In the genomic region with DNA sequence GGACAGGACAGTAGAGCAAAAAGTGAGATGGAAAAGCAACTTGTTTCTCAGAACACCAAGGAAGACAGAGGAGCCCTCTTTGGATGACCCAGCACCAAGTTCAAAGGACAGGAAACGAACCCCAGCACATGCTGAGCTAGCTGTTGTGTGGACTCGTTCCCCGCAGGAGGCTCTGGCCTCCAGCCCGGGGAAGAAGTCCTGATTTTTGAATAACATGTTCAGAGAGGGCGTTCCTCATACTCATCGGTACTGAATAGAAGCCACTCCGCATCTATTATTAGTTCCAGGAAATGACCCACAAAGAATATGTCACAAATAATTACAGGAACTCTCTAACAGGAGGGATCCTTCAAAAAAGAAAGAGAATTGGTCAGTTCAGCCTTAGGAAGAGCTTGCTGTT, we compare ENCODE assay signal across 8 mouse cellular contexts. TPM values are rescaled to one million over a fixed set of nuclear protein-coding genes. Genes with fewer than 3 reads are reported as not detected.
DNase-seq lines count a peak whose midpoint lies in the region; ATAC-seq and TF ChIP-seq lines count a peak whose summit lies in the region.

No protein-coding gene starts in this region.

- H3K9me3 ChIP-seq in intestine, embryonic 16.5 days (ENCODE audit: control insufficient read depth, low read length) = no peaks in the 10 kb centered on the region
- H3K9me3 ChIP-seq in intestine, postnatal 0 days (ENCODE audit: control insufficient read depth) = no peaks in the 10 kb centered on the region
- no peaks in the 10 kb centered on the region for H3K9me3 ChIP-seq in hindbrain, embryonic 12.5 days (replicated peaks)

- DNase-seq in kidney, adult 18-20 months = peak; percentile 50
- DNase-seq in lung, postnatal 36 days = peak; percentile 26
- DNase-seq in T-cell, adult 2 months (ENCODE audit: low spot score) = no peak

- H3K36me3 ChIP-seq in intestine, embryonic 16.5 days (ENCODE audit: control insufficient read depth, insufficient read depth, low read length) = no peaks in the 10 kb centered on the region
- no peaks in the 10 kb centered on the region for H3K36me3 ChIP-seq in intestine, postnatal 0 days (ENCODE audit: control insufficient read depth, insufficient read depth)
- H3K36me3 ChIP-seq in hindbrain, embryonic 12.5 days = no peaks in the 10 kb centered on the region

- H3K4me3 ChIP-seq in intestine, embryonic 16.5 days (ENCODE audit: low read length) = no peak overlapping the region
- H3K4me3 ChIP-seq in intestine, postnatal 0 days (ENCODE audit: low read depth, low read length) = no peak overlapping the region
- H3K4me3 ChIP-seq in brown adipose tissue, adult 24 weeks (ENCODE audit: insufficient read depth, low read depth, low read length) = no peak overlapping the region
- H3K4me3 ChIP-seq in hindbrain, embryonic 12.5 days = no peak overlapping the region

- H3K27ac ChIP-seq in intestine, embryonic 16.5 days (ENCODE audit: low read length) = no peak overlapping the region; the same call in 1 of the 2 replicates
- no peak overlapping the region for H3K27ac ChIP-seq in intestine, postnatal 0 days (ENCODE audit: low read depth, low read length)
- H3K27ac ChIP-seq in brown adipose tissue, adult 24 weeks (replicated peaks; ENCODE audit: low read depth, low read length) = peak overlapping the region; percentile 85
- no peak overlapping the region for H3K27ac ChIP-seq in hindbrain, embryonic 12.5 days

- ATAC-seq in intestine, embryonic 16.5 days = peak; percentile 21; the same call in 1 of the 2 replicates
- no peak for ATAC-seq in intestine, postnatal 0 days
- ATAC-seq in erythroblast, adult 5-6 weeks (replicated peaks; ENCODE audit: low FRiP score, poor library complexity, severe bottlenecking) = no peak
- no peak for ATAC-seq in hindbrain, embryonic 12.5 days (ENCODE audit: low FRiP score)

- H3K9ac ChIP-seq in intestine, embryonic 16.5 days (ENCODE audit: low read depth, low read length) = no peak overlapping the region
- no peak overlapping the region for H3K9ac ChIP-seq in intestine, postnatal 0 days (ENCODE audit: low read depth, low read length)
- no peak overlapping the region for H3K9ac ChIP-seq in hindbrain, embryonic 12.5 days

- 47% methylated on average over 7 of the region's 7 CpGs for WGBS in intestine, embryonic 16.5 days
- WGBS in intestine, postnatal 0 days = 43% methylated on average over 7 of the region's 7 CpGs
- 29% methylated on average over 7 of the region's 7 CpGs for WGBS in hindbrain, embryonic 12.5 days

- no peak overlapping the region for H3K4me2 ChIP-seq in intestine, embryonic 16.5 days (ENCODE audit: low read depth, low read length)
- H3K4me2 ChIP-seq in intestine, postnatal 0 days (replicated peaks; ENCODE audit: low read depth) = no peak overlapping the region
- no peak overlapping the region for H3K4me2 ChIP-seq in hindbrain, embryonic 12.5 days (replicated peaks)

- H3K27me3 ChIP-seq in intestine, embryonic 16.5 days (replicated peaks; ENCODE audit: control insufficient read depth, insufficient read depth, low read length) = no peaks in the 10 kb centered on the region
- no peaks in the 10 kb centered on the region for H3K27me3 ChIP-seq in intestine, postnatal 0 days (replicated peaks; ENCODE audit: control insufficient read depth, insufficient read depth, low read length)
- no peaks in the 10 kb centered on the region for H3K27me3 ChIP-seq in hindbrain, embryonic 12.5 days

- H3K4me1 ChIP-seq in intestine, embryonic 16.5 days (ENCODE audit: control insufficient read depth, insufficient read depth, low read length) = no peaks in the 10 kb centered on the region
- no peaks in the 10 kb centered on the region for H3K4me1 ChIP-seq in intestine, postnatal 0 days (replicated peaks; ENCODE audit: control insufficient read depth, insufficient read depth, low read length)
- peaks cover 6% of the 10 kb centered on the region; the same call in 1 of the 2 replicates for H3K4me1 ChIP-seq in brown adipose tissue, adult 24 weeks (ENCODE audit: control insufficient read depth, insufficient read depth, insufficient read length, low read length)
- H3K4me1 ChIP-seq in hindbrain, embryonic 12.5 days = peaks cover 8% of the 10 kb centered on the region

- no peak for TF ChIP-seq CTCF in intestine, postnatal 0 days (IDR thresholded peaks at IDR 0.05; ENCODE audit: low read depth)

RNA-seq across cellular contexts. Expression of a gene that starts 18.8 kb away (rescaled TPM):
- polyA plus RNA-seq in intestine, embryonic 16.5 days (2015; fragmentation: Nextera tagmentation; extraction: Ambion mirVana) = 1.0 and 1.5 TPM in 2 replicates
- 1.1 and 1.4 TPM in 2 replicates for polyA plus RNA-seq in intestine, postnatal 0 days (2015; fragmentation: Nextera tagmentation; extraction: Ambion mirVana)
- polyA plus RNA-seq in brown adipose tissue, adult 24 weeks (2012; ENCODE audit: insufficient read depth, insufficient read length, missing spikeins) = not detected in 2 replicates
- 2.9 and 10.2 TPM in 2 replicates for total RNA-seq in erythroblast, adult 5-6 weeks (2015; ENCODE audit: low replicate concordance)
- total RNA-seq in erythroblast, adult 5-6 weeks (2017; ENCODE audit: low replicate concordance) = 8.8 and 12.2 TPM in 2 replicates
- polyA plus RNA-seq in hindbrain, embryonic 12.5 days (2016; fragmentation: Nextera tagmentation; extraction: Ambion mirVana) = 0.26 and 1.2 TPM in 2 replicates
